ENCODE assay signal across 8 mouse cellular contexts in the genomic region with DNA sequence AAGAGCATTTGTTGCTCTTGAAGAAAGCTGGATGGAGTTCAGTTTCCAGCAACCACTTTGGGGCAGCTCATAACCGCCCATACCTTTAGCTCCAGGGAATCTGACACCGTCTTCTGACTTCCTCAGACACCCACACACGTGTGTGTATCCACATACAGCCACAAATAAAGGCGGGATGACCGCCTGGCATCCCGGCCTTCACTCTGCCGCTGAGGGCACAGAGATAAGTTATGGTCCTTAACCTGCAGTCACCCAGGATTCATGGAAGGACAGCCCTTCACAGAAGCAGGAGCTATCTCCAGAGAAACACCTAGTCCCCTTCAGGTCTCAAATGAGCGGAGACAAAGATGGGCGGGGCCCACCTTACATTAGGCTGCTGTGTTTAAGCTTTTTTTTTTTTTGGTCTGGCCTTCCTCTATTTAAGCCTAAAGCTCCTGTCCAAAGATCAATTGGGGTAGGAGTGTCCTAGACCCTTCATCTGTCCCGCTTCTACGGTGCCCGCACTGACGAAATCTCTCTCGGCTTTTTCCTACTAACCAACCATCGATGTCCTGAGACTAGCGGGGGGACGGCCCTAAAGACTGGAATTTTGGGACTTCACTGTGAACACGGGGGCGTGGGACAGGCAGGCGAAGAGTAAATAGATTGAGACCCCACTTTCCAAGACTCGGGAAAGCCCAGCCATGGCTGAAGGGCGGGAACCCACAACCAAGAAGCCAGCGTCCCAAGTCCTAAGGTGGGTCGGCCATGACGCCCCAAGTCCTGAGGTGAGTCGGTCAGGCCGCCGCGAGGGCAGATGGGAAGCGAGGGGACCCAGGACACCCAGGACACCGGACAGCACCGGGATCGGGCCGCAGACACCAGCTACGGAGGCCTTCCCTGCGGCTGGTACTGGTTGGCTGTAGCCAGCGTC. TPM values are rescaled to one million over a fixed set of nuclear protein-coding genes. Genes with fewer than 3 reads are reported as not detected.
DNase-seq lines count a peak whose midpoint lies in the region; ATAC-seq and TF ChIP-seq lines count a peak whose summit lies in the region.

No protein-coding gene starts in this region.

- peaks cover 6% of the 10 kb centered on the region for H3K4me1 ChIP-seq in bone marrow macrophage, adult 2 months (ENCODE audit: control insufficient read depth, insufficient read depth, low read length)
- H3K4me1 ChIP-seq in hindbrain, embryonic 10.5 days (replicated peaks), result peaks cover 11% of the 10 kb centered on the region
- H3K4me1 ChIP-seq in lung, postnatal 0 days (ENCODE audit: insufficient read depth, low read depth, low read length), result peaks cover 5% of the 10 kb centered on the region; the same call in 1 of the 2 replicates

- DNase-seq in left cerebral cortex, adult 2 months (ENCODE audit: extremely low spot score in 1 of 2, low spot score in 2 of 2), result no peak
- DNase-seq in left cerebral cortex, postnatal 36 days (ENCODE audit: low spot score in 2 of 2), result no peak
- DNase-seq in hindbrain, embryonic 10.5 days (ENCODE audit: low spot score), result no peak
- no peak for DNase-seq in lung, postnatal 0 days (ENCODE audit: low spot score)
- peak; percentile 60 for DNase-seq in testis, postnatal 14 days (ENCODE audit: low spot score)
- DNase-seq in adrenal gland, adult 2 months, result no peak
- DNase-seq in layer of hippocampus, postnatal 25 days (ENCODE audit: extremely low spot score in 1 of 2, low spot score in 1 of 2), result no peak

- H3K27ac ChIP-seq in left cerebral cortex, adult 2 months, result peak overlapping the region; percentile 78
- 0 out of 2 replicates have a peak overlapping the region, but pooled peaks have one; percentile 1 for H3K27ac ChIP-seq in bone marrow macrophage, adult 2 months (ENCODE audit: insufficient read depth, low read depth, low read length)
- peak overlapping the region; percentile 89 for H3K27ac ChIP-seq in hindbrain, embryonic 10.5 days
- H3K27ac ChIP-seq in lung, postnatal 0 days (ENCODE audit: low read length), result peak overlapping the region; percentile 76

- WGBS in hindbrain, embryonic 10.5 days, result 8% methylated on average over 37 of the region's 37 CpGs
- 4% methylated on average over 37 of the region's 37 CpGs for WGBS in lung, postnatal 0 days

- H3K27me3 ChIP-seq in hindbrain, embryonic 10.5 days (ENCODE audit: insufficient read depth, poor library complexity, severe bottlenecking), result no peaks in the 10 kb centered on the region
- H3K27me3 ChIP-seq in lung, postnatal 0 days (replicated peaks; ENCODE audit: insufficient read depth, low read length), result no peaks in the 10 kb centered on the region

- no peak for TF ChIP-seq CTCF in left cerebral cortex, adult 2 months (IDR thresholded peaks at IDR 0.05)
- no peak for TF ChIP-seq CTCF in bone marrow macrophage, adult 2 months (IDR thresholded peaks at IDR 0.05; ENCODE audit: low read depth, low read length)
- no peak for TF ChIP-seq CTCF in lung, postnatal 0 days (IDR thresholded peaks at IDR 0.05)

- peaks cover 11% of the 10 kb centered on the region for H3K36me3 ChIP-seq in hindbrain, embryonic 10.5 days
- no peaks in the 10 kb centered on the region for H3K36me3 ChIP-seq in lung, postnatal 0 days (ENCODE audit: insufficient read depth, low read length)

- peaks cover 4% of the 10 kb centered on the region; the same call in 1 of the 2 replicates for H3K9me3 ChIP-seq in hindbrain, embryonic 10.5 days
- H3K9me3 ChIP-seq in lung, postnatal 0 days (ENCODE audit: low read length), result no peaks in the 10 kb centered on the region

- peak overlapping the region; percentile 81 for H3K4me3 ChIP-seq in left cerebral cortex, adult 2 months
- H3K4me3 ChIP-seq in bone marrow macrophage, adult 2 months (ENCODE audit: insufficient read depth, low read length), result peak overlapping the region; percentile 74
- peak overlapping the region; percentile 92 for H3K4me3 ChIP-seq in hindbrain, embryonic 10.5 days
- H3K4me3 ChIP-seq in lung, postnatal 0 days (ENCODE audit: low read depth, low read length), result peak overlapping the region; percentile 69

- intact Hi-C loops in left cerebral cortex, adult 2 months (cut with DNase I), result loop anchor here (5.0 kb wide), 1 partner anchor 104 kb away; no protein-coding TSS in a partner anchor
- intact Hi-C loops in left cerebral cortex, postnatal 36 days (cut with DNase I), result no loop called here

- TF ChIP-seq EP300 in lung, postnatal 0 days (IDR thresholded peaks at IDR 0.05), result no peak

- H3K9ac ChIP-seq in lung, postnatal 0 days (replicated peaks; ENCODE audit: low read depth), result peak overlapping the region; percentile 84

- ATAC-seq in lung, postnatal 0 days, result peak; percentile 82

- H3K4me2 ChIP-seq in lung, postnatal 0 days (replicated peaks; ENCODE audit: low read depth, low read length), result peak overlapping the region; percentile 73

- TF ChIP-seq POLR2A in bone marrow macrophage, adult 2 months (IDR thresholded peaks at IDR 0.05; ENCODE audit: borderline replicate concordance, low read depth, low read length), result no peak

RNA-seq across cellular contexts. Expression of gene Zfp867, which starts 0.6 kb away (rescaled TPM):
- total RNA-seq in left cerebral cortex, adult 2 months (2021), result 1 to 10 TPM; 3.3 to 4.8 TPM
- total RNA-seq in left cerebral cortex, postnatal 36 days (2021), result 1 to 10 TPM; 3.9 to 4.8 TPM
- polyA plus RNA-seq in bone marrow macrophage, adult 2 months (2012; ENCODE audit: insufficient read depth, insufficient read length, missing spikeins), result 2.1 and 2.3 TPM in 2 replicates
- 8.0 and 9.1 TPM in 2 replicates for polyA plus RNA-seq in hindbrain, embryonic 10.5 days (2016; fragmentation: Nextera tagmentation; extraction: Ambion mirVana)
- polyA plus RNA-seq in lung, postnatal 0 days (2015; fragmentation: Nextera tagmentation; extraction: Ambion mirVana), result 7.3 and 7.4 TPM in 2 replicates
- 1 to 10 TPM; 2.7 to 5.5 TPM for total RNA-seq in adrenal gland, adult 2 months (2021)
- polyA plus RNA-seq in adrenal gland, adult 2 months (2012; rRNA removed), result 0.12 and 0.13 TPM in 2 replicates
- 1 to 10 TPM; 3.7 to 4.2 TPM for total RNA-seq in layer of hippocampus, postnatal 25 days (2021)

RNA-seq across cellular contexts. Expression of gene Snap47, which starts 20.7 kb away (rescaled TPM):
- 100 to 1,000 TPM; 379 to 395 TPM for total RNA-seq in left cerebral cortex, adult 2 months (2021)
- 100 to 1,000 TPM; 375 to 429 TPM for total RNA-seq in left cerebral cortex, postnatal 36 days (2021)
- 17.1 and 18.0 TPM in 2 replicates for polyA plus RNA-seq in bone marrow macrophage, adult 2 months (2012; ENCODE audit: insufficient read depth, insufficient read length, missing spikeins)
- polyA plus RNA-seq in hindbrain, embryonic 10.5 days (2016; fragmentation: Nextera tagmentation; extraction: Ambion mirVana), result 110 and 138 TPM in 2 replicates
- polyA plus RNA-seq in lung, postnatal 0 days (2015; fragmentation: Nextera tagmentation; extraction: Ambion mirVana), result 54.0 and 56.7 TPM in 2 replicates
- 100 to 1,000 TPM in 1 of 2 experiments, 10 to 100 TPM in 1; 92.1 to 102 TPM for total RNA-seq in adrenal gland, adult 2 months (2021)
- 59.5 and 67.0 TPM in 2 replicates for polyA plus RNA-seq in adrenal gland, adult 2 months (2012; rRNA removed)
- total RNA-seq in layer of hippocampus, postnatal 25 days (2021), result 100 to 1,000 TPM; 345 to 382 TPM

RNA-seq across cellular contexts. Expression of gene Jmjd4, which starts 21.8 kb away (rescaled TPM):
- 10 to 100 TPM; 27.3 to 27.4 TPM for total RNA-seq in left cerebral cortex, adult 2 months (2021)
- 10 to 100 TPM; 28.5 TPM for total RNA-seq in left cerebral cortex, postnatal 36 days (2021)
- polyA plus RNA-seq in bone marrow macrophage, adult 2 months (2012; ENCODE audit: insufficient read depth, insufficient read length, missing spikeins), result 3.2 and 3.3 TPM in 2 replicates
- 13.4 and 16.1 TPM in 2 replicates for polyA plus RNA-seq in hindbrain, embryonic 10.5 days (2016; fragmentation: Nextera tagmentation; extraction: Ambion mirVana)
- polyA plus RNA-seq in lung, postnatal 0 days (2015; fragmentation: Nextera tagmentation; extraction: Ambion mirVana), result 5.5 and 5.7 TPM in 2 replicates
- total RNA-seq in adrenal gland, adult 2 months (2021), result 1 to 10 TPM; 8.4 to 9.4 TPM
- polyA plus RNA-seq in adrenal gland, adult 2 months (2012; rRNA removed), result 4.9 and 6.2 TPM in 2 replicates
- 10 to 100 TPM; 25.3 to 27.0 TPM for total RNA-seq in layer of hippocampus, postnatal 25 days (2021)

RNA-seq across cellular contexts. Expression of gene Zkscan17, which starts 54.9 kb away (rescaled TPM):
- total RNA-seq in left cerebral cortex, adult 2 months (2021), result 10 to 100 TPM in 1 of 2 experiments, 1 to 10 TPM in 1; 8.2 to 11.7 TPM
- total RNA-seq in left cerebral cortex, postnatal 36 days (2021), result 1 to 10 TPM; 8.8 to 9.9 TPM
- 20.2 and 24.1 TPM in 2 replicates for polyA plus RNA-seq in bone marrow macrophage, adult 2 months (2012; ENCODE audit: insufficient read depth, insufficient read length, missing spikeins)
- 35.8 and 36.8 TPM in 2 replicates for polyA plus RNA-seq in hindbrain, embryonic 10.5 days (2016; fragmentation: Nextera tagmentation; extraction: Ambion mirVana)
- 13.1 and 13.3 TPM in 2 replicates for polyA plus RNA-seq in lung, postnatal 0 days (2015; fragmentation: Nextera tagmentation; extraction: Ambion mirVana)
- 10 to 100 TPM; 16.7 to 17.9 TPM for total RNA-seq in adrenal gland, adult 2 months (2021)
- polyA plus RNA-seq in adrenal gland, adult 2 months (2012; rRNA removed), result 11.0 and 14.9 TPM in 2 replicates
- 1 to 10 TPM; 7.9 to 9.1 TPM for total RNA-seq in layer of hippocampus, postnatal 25 days (2021)

Comparison
In these comparisons a context has a peak if more than half of its experiments do, and no peak if none do; other contexts are left out.
1. H3K27ac ChIP-seq: peak in every context shown above with its lines; median percentile 89 in hindbrain, embryonic 10.5 days; 78 in left cerebral cortex, adult 2 months; 76 in lung, postnatal 0 days; 1 in bone marrow macrophage, adult 2 months.